Mouse (Mus musculus) cerebellum, adult 8-10 months (tissue): Measurements from ENCODE around the gene Ttll11.

Experiments used
- DNase-seq: peaks from one replicate; pipeline ENCODE4 v3.0.0; 2022

Gene Ttll11

DNA sequence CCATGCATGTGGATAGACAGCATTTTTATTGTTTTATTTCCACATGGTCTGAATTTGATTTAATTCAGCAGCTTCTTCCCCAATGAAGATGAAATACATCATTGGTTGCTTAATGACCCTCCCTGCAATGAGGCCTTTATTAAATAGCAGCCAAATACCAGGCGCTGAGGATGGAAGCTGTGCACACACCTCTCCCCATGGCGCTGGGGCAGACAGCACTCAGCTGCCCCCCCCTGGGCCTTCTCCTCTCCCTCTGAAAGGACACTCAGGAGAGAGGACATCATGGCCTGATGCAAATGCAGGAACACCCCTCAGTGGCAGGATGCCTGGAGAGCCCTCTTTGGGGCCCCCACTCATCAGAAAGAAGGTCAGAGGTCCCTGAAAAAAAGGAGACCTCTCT lies 16.4 kb downstream of the Ttll11 start:
- no peak for DNase-seq

DNA sequence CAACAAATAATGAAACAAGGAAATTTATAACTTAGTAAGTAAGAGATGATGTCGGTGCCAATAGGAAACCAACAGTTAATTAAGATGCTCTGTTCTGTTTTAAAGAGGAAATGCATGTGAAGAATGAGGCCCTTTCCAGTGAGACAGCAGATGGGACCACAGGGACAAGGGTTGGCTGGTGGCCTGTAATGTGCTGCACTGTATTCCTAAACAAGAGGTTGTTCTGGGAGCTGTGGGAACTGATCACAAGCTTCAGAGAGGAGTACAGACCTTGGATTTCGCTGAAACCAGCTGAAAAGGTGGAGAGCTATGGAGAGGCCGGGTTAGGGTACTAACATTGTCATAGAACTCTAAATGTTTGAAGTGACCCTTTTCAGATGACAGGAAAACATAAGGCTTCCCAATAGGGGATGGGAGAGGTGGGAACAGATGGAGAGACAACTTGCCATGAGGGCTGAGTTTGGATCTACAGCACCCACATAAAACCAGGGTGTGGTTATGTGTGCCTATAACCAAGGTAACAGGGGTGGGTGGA lies 18.1 kb downstream of the Ttll11 start:
- DNase-seq = no peak

DNA sequence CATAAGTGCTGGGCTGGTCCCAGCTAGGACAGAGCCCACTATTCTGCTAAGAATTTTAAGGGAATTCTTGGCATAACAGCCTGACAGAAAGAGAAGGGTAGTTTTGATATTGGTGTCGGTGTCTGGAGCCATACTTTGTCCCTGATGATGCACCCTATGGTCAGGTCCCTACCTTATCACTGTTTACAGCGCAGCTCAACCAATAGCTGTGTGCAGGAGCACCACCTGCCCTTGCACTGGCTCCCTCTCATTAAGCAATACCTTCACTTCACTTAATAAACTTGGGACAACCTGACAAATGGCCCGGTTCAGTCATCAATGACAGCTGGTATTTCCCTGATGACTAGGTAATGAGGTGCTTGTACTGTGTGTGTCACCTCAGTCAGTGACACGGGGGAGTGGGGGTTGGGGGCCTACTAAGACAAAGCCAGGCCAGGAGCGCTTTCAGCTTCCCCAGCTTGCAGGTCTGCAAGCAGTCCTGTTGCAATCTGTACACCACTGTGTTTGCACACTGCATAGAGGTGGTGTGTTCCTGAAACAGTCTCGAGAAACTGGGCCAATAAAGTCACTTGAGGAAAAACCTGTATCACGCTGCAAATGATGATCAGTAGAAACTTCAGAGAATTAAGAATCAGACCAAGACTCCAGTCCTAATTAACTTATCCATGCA lies 22.1 kb downstream of the Ttll11 start:
- no peak for DNase-seq

DNA sequence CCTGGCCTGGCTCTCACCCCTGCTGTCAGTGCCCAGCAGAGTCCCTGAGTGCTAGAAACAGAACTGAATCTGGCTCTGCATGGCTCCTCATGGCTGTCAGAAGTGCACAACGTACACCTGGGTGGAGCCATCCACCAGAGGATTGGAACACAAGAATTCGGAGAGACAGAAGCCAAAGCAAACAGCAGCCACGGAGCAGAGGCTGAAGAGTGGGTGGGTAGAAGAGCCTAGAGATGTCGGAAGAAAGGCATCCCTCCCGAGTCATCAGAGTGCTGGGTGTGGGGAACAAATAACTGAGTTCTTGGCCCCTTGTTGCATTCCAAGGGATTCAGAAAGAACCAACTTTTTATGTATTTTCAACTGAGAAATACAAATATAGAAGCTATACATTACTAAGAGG lies 24.5 kb downstream of the Ttll11 start:
- DNase-seq = no peak

DNA sequence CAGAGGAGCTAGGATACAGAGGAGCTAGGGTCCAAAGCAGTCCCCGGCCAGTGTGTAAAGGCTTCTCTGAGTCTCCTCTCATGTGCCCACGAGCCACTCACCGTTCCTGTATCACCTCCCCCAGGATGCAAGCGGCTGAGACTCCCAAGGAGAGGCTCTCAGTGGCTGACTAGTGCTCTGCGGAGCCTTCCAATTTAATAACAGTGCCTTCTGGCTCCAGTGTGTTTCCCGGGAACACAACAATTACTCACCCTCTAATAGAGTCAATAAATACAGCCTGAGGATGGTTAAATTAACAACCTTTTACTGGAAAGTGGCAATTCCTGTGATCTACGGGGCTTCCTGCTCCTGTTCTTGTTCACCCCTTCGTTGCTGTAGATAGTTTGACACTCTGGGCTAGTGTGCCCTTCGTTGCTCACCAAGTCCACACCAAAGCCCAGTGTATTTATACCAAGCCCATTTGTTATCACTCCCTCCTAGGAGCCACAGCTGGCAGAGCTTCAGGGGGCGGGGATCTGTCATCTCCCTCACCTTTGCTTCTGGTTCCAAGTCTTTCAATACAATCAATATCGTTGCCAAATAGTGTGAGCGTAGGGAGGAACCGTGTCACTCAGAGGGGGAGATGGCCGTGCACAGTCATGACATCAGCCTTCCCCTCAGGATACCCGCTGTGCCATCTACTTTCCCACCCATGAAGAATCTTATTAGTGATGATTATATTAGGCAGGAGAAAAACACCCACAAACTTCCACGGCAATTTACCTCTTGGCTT lies 27.3 kb downstream of the Ttll11 start:
- DNase-seq = no peak

DNA sequence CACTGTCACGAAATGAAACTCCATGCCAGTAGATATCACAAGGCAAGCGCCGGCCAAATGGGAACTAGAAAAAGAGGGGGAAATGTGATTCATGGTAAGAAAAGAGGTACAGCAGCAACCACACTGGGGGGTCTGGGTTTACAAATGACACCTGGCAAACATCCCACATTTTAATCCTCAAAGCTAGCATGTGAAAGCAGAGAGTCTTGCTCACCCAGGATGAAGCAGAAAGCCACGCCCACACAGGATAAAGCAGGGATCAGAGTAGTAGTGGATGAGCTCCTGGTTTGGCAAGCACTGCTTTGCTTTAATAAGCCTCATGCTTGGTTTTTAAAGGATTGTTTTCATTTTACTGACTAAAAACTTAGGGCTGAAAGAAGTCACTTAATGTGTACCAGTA lies 34.8 kb downstream of the Ttll11 start:
- no peak for DNase-seq

DNA sequence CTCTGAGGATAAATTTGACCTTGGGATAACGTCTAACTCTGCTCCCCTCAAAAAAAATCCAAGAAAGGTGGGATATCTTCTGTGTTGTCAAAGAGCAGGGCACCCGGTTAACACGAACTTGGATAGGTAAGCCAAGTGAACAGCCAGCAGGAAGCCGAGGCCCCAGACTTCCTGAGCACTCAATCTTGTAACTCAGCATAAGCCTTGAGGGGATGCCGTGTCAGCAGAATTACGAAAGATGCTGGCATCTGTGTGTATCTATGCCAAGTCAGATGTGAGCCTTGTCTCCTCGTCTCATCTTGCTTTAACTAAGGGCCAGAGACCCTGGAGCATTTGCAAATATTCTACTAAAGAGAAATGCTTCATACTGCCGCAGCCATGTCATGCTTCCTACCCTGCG lies 36.8 kb downstream of the Ttll11 start:
- no peak for DNase-seq

DNA sequence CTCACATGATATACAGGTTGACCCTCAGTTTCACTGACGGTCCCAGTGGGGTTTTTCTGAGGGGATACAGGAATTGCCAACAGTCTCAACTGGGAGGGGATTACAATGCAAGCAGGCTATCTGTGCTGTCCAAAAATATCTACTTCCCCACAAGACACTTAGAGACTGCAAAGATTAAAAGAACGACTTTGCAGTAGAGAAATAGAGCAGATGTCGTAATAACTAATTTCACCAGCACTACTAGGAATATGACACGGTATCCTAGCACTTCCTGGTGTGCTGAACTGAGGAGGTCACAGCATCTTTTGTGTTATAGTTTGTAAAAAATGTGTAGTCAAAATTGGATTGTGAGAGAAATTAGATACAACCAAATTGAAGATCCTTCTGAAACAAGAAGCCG lies 44.7 kb downstream of the Ttll11 start:
- DNase-seq = no peak

DNA sequence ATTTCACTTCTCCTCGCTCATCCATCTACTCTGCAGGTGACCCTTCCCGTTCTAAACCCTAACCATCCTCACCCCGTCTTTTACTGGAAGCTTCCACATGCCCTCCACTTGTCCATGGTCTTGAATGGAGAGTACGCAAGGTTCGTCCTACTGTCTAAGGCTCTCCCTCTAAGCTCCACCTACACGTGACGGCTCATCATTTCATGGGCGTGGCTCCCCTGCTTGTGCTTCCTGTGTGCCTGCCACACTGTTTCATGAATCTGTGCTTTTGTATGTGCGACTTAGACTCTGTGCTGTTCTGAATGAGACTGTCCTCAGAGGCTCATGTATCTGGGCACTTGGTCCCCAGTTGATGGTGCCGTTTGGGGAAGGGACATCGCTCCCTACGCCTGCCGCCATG lies 46.6 kb downstream of the Ttll11 start:
- DNase-seq = no peak

DNA sequence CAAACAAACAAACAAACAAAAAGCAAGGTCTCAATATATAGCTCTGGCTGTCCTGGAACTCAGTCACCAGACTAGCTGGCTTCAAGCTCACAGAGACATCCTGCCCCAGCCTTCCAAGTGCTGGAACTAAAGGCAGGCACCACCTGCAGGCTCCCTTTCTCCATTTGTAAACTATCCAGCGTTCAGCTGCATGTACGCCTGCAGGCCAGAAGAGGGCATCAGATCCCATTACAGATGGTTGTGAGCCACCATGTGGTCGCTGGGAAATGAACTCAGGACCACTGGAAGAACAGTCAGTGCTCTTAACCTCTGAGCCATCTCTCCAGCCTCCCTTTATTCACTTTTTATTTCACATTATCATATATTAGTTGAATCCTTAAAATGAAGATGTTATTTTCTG lies 48.1 kb downstream of the Ttll11 start:
- no peak for DNase-seq

DNA sequence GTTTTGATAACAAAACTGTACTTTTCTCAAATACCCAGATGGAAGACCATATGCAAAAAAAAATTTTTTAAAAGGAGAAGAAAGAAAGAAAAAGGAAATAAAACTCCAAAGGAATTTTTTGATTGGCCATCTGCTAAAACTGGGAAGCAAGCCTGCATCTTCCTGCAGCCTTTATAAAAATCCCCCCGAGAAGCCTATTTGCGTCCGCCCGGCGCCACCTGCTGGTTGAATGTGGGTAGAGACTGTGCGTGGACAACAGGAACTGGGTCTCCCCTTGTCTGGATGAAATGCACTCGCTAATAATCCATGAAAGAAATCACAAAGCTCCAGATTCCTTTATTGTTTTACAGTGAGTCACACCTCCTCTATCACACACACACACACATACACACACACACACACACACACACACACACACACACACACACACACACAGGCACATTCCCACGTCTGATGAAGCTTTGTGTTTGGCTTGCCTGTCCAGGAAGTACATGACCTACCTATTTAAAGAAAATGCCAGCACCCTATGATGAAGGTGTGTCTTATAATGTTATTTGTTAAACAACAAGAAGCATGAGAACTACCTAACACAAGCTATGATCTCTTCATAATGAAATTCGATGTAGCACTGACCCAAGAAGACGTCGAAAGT lies 49.1 kb downstream of the Ttll11 start:
- peak; percentile 81 for DNase-seq

DNA sequence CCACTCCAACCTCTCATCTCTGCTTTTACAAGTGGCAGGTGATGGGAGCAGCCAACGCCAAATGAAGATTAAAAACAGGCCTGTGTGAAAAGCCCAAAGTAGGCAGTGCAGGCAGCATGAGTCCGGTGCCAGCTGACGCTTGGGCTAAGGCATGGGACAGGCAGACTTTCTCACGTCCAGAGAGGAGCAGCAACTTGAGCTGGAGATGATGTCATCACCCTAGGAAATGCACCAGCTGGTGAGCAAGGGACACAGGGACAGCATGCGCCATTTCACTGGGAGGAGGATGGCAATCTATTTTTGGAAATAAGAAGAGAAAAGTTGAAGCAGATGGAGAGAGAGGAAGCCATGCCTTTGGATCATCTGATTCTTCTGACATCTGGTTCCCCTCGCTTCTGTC lies 51.6 kb downstream of the Ttll11 start:
- no peak for DNase-seq

DNA sequence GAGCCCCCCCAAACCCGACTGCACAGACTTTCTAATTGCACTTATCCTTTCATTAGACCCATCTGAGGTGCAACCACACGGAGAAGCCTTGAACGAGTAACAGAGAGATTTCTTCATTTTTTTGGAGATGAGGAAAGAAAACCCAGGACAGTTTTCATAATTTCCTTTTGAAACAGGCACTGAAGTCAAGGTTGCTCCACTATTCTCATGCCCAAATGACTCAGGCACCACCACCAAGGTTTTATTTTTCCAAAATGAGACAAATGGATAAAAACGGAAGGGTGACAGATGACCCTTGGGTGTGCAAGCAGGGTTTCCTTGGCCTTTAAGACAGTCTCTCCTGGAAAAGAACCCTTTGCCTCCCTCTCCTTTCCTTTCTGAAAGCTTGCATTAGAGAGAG lies 54.8 kb downstream of the Ttll11 start:
- no peak for DNase-seq

DNA sequence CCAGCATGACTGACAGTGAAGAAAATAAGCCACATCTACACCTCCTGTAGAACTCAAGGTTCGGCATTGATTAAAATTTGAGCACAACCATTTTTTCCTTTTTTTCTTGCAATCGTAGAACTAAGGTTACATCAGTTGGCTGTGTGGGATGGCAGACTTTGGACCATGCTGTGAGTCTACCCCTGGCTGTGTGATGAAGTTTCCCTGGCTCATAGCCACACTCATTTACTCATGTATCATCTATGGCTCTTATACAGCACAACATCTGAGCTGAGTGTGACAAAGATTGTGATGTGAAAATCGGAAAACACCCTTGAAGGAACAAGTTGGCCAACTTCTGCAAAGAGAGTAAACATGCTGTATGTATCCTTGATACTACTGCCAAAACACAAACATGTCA lies 56.8 kb downstream of the Ttll11 start:
- no peak for DNase-seq

DNA sequence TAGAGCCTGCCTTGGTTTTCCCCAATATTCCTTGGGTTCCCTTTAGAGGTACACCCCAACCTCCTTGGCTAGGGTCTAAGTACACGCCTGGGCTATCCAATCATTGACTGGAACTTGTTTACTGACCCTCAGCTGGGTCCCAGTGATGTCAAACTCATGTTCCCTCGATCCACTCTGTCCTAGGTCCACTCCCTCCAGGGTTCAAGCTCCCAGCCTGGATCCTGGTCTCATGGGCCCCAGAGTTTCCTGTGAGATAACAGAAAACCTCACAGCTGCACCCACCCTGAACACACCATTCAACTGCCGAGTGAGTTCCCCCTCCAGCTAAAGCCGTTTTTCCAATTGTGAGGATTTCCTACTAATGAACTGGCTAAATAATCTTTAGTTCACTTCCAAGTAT lies 67.6 kb downstream of the Ttll11 start:
- no peak for DNase-seq

DNA sequence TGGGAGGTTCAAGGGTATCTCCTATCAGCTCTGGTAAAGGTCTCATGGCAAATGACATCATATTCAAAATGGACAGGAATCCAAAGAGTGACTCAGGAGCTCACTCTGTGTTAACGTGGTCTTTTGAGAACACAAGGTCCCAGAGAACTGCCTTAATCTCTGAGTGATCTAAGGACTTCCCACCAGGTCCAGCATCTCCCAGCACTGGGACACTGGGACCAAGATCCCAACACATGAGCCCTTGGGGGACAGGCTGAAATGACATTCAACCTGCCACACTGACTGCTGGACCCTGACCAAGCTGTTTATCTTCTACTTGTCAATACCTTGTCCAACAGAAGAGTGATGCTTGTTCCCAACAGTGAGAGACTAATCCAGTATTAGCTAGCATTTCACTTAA lies 68.0 kb downstream of the Ttll11 start:
- DNase-seq = no peak

DNA sequence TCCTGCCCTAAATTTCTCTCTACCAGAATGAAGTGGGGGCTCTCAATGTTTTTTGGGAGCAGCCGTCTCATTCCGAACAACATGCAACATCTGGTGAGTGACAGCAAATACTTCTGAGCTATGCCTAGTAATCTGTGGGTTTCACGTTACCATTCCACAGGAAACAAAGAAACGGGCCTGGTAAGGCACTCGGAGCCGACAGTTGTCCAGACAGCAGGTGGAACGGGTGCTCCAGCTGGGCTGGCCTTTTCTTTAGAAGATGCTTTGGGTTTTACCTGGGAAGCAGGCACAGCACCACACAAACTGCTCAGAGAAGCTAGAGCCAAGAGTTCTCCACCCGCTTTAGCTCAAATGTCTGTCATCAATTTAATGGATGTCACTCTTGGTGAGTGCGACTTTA lies 69.0 kb downstream of the Ttll11 start:
- peak; percentile 35 for DNase-seq

DNA sequence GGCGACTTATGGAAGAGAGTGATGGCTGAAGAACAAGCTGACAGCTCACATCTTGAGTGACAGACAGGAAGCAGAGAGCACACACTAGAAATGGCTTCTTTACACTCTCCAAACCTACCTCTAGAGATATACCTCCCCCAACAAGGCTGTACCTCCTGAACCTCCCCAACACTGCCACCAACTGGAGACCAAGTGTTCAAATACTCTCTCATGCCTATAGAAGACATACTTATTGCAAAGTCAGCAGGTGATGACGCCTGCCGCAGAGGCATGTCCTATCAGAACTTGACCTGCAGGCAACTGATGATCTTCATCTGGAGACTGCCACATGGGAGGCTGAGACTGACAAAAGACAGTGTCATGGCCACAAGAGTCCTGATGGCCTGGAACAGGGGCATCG lies 70.4 kb downstream of the Ttll11 start:
- no peak for DNase-seq

DNA sequence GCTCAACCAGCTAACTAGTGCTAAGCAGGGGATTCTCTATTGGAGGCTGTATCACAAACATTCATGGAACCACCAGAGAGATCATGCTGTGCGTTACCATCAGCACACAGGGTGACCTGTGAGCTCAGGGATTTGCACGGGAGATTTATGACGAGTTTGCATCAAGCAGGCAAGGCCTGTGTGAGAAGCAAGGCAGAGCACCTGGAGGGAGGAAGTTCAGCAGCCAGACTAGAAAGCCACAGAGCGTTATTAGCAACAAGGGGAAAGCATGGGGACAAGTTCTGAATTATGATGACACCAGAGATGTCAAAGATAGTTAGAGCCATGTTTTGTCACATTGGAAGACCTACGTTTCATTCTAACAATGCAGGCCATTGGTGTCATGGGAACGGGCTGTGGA lies 72.1 kb downstream of the Ttll11 start:
- DNase-seq = no peak

DNA sequence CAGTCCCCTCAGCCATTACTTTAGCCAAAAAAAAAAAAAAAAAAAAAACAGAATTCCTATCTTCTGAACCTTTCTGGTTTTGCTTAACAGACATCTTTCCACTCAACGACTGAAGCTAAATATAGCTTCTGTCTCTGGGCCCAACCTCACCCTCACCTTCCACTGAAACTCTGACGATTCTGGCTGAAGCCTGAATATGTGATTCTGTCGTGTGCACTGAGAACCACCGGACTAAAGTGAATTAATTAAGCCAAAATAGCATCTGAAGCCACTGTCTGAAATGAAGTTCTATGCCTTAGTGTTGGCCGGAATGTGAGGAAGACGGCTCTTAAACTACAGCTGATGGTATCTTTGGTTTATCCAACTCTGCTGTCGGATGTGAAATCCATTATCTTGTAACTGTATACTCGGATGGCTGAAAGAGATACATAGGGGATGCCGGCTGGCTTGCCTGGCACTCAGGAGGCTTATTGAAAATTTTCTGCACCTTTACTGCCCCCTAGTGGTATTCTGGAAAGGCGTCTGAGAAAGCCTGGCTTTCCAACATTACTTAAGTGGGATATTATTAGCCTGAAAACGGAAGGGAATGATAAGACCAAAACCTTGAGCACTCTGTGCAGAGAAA lies 73.4 kb downstream of the Ttll11 start:
- peak; percentile 76 for DNase-seq

DNA sequence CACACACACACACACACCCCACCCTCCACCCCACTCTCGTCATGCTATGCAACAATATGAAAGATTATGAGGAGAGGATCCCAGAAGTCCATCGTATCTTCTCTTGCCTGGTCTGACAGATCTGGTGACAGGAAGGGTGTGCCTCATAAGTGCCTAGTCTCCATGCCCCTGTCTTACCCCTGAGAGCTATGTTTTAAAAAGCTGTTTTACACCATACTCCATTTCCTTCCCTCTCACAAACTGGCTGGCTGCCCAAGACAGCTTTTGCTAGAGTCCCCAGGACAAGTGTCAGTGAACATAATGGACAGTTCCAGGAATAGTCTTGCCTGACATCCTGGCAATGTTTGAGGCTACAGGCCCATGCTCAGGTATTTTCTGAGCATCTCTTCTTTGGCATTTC lies 78.9 kb downstream of the Ttll11 start:
- DNase-seq = no peak

DNA sequence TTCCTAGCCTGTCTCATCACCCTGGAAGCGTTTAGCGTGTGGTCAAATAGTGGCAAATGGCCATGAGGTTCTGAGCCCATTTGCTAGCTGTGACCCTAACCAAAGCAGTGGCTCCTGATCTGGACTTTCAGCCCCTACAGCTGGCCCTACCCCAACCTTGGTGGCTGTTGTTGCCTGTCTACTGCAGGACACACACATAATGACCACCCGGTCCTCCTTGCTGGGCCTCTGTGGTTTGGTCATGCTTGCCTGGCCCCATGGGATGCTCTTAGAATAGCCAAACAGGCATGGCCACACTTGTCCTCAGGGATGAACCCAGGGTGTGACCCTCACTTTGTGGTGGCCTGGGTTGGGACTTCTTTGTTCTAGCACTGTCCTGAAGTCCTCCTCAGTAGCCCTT lies 80.0 kb downstream of the Ttll11 start:
- DNase-seq = no peak

DNA sequence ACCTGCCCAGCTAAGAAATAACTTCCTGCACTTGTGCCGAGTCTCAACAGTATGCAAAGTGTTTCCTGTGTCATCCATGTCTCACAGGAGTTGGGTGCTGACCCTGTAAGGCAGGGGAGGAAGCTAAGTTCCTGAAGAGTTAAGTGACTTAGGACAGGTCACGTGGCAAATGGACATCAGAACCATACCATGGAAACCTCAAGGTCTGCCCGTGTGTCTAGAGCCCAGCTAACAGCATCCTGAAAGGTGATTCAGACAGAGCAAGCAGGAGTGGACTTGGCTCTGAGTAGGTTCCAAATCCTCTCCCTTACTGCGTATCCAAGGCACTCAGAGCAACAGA lies 80.6 kb downstream of the Ttll11 start:
- DNase-seq = no peak
